Mouse (Mus musculus): ENCODE measurements around the gene C77080. TPM values are rescaled to one million over a fixed set of nuclear protein-coding genes. Genes with fewer than 3 reads are reported as not detected.
A peak's percentile ranks its signal among the peaks of the same experiment; 100 is the strongest.

The C77080 gene
- 1 to 10 TPM; 1.3 to 2.0 TPM for total RNA-seq (2021)
- long read RNA-seq, experiment 1, partial matches to known transcripts = 0 of 5 reads
- long read RNA-seq, experiment 1, other reads (novel, unspliced or antisense) = 5 of 5 reads
- long read RNA-seq, experiment 2, partial matches to known transcripts = 2 of 3 reads
- long read RNA-seq, experiment 2, other reads (novel, unspliced or antisense) = 1 of 3 reads

GRCm38 (mm10) chr4:129261196-129261595 is at the start of gene C77080:
C77080 (minus strand) TSS chr4:129261404.
- no peak for DNase-seq

GRCm38 (mm10) chr4:129307936-129308335 is 46.7 kb upstream of the C77080 start:
- no peak for DNase-seq

GRCm38 (mm10) chr4:129304306-129304705 is 43.1 kb upstream of the C77080 start:
- no peak for DNase-seq

- DNase-seq = peak; percentile 13
These were observed 42.6 kb upstream of the C77080 start for GRCm38 (mm10) chr4:129303816-129304215.

- DNase-seq = no peak
These were observed 42.2 kb upstream of the C77080 start for GRCm38 (mm10) chr4:129303401-129303800.

GRCm38 (mm10) chr4:129299121-129299520 is 37.9 kb upstream of the C77080 start:
- DNase-seq = no peak

GRCm38 (mm10) chr4:129297724-129298123 is 36.5 kb upstream of the C77080 start:
- no peak for DNase-seq

- DNase-seq = no peak
These were observed 34.9 kb upstream of the C77080 start for GRCm38 (mm10) chr4:129296066-129296465.

GRCm38 (mm10) chr4:129295188-129295587 is 34.0 kb upstream of the C77080 start:
- DNase-seq = no peak

- DNase-seq = no peak
These were observed 32.5 kb upstream of the C77080 start for GRCm38 (mm10) chr4:129293702-129294101.

GRCm38 (mm10) chr4:129292831-129293230 is 31.6 kb upstream of the C77080 start:
- no peak for DNase-seq

- DNase-seq = no peak
These were observed 28.5 kb upstream of the C77080 start for GRCm38 (mm10) chr4:129289671-129290070.

- peak; percentile 68 for DNase-seq
These were observed 26.9 kb upstream of the C77080 start for GRCm38 (mm10) chr4:129288067-129288466.

- DNase-seq = peak; percentile 70
These were observed 26.3 kb upstream of the C77080 start, which contains the start of gene Sync for GRCm38 (mm10) chr4:129287472-129287981. Sync (plus strand) TSS chr4:129287617.

GRCm38 (mm10) chr4:129286683-129287471 is 25.7 kb upstream of the C77080 start:
- peak; percentile 38 for DNase-seq

GRCm38 (mm10) chr4:129286001-129286682 is 24.9 kb upstream of the C77080 start:
- DNase-seq = peak; percentile 31

GRCm38 (mm10) chr4:129284685-129285084 is 23.5 kb upstream of the C77080 start:
- no peak for DNase-seq

- no peak for DNase-seq
These were observed 22.0 kb upstream of the C77080 start for GRCm38 (mm10) chr4:129283226-129283625.

- no peak for DNase-seq
These were observed 21.6 kb upstream of the C77080 start for GRCm38 (mm10) chr4:129282786-129283185.

GRCm38 (mm10) chr4:129276453-129276865 is 15.3 kb upstream of the C77080 start:
- peak; percentile 85 for DNase-seq

- peak; percentile 11 for DNase-seq
These were observed 11.5 kb upstream of the C77080 start for GRCm38 (mm10) chr4:129272756-129273046.

- no peak for DNase-seq
These were observed 11.0 kb upstream of the C77080 start for GRCm38 (mm10) chr4:129271991-129272755.
